Mouse (Mus musculus): ENCODE measurements around the gene Ptpn6. TPM values are rescaled to one million over a fixed set of nuclear protein-coding genes. Genes with fewer than 3 reads are reported as not detected.

Gene Ptpn6
- polyA plus RNA-seq, 1 experiment from 2014 or later: 20.1 TPM

DNA sequence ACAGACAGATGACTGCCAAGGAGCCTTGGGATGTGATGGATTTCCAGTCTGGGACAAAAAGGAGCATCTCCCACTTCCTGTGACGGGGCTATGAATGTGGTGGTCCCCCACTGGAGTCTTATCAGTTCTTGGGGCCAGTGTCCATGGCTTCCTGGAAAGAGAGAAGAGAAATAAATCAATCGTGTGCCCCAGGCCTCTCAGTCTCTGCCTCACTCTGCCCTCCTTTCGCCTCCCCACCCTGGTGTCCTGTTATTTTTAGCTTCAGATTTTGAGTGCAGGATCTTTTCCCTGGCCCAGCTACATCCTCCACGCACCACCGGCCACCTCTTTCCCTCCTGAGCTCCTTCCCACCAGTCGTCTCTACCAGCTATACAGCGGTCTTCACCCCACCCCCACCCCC, 31.5 kb upstream of the Ptpn6 start:
- H3K27ac ChIP-seq (ENCODE audit: low read length): no peak overlapping the region
- H3K9ac ChIP-seq (ENCODE audit: low read length): peak overlapping the region; percentile 78
- no peaks in the 10 kb centered on the region for H3K9me3 ChIP-seq (replicated peaks; ENCODE audit: control insufficient read depth, low read length)
- H3K27me3 ChIP-seq (ENCODE audit: control insufficient read depth, insufficient read depth, low read length): no peaks in the 10 kb centered on the region
- H3K4me3 ChIP-seq (replicated peaks; ENCODE audit: low read length): peak overlapping the region; percentile 66
- 64% methylated on average over 7 of the region's 7 CpGs for WGBS
- peaks cover 15% of the 10 kb centered on the region for H3K4me1 ChIP-seq (ENCODE audit: control insufficient read depth, insufficient read depth, low read length)
- peak overlapping the region; percentile 94 for H3K4me2 ChIP-seq (ENCODE audit: low read depth, low read length)
- ATAC-seq (ENCODE audit: insufficient read depth, low FRiP score): no peak
- no peaks in the 10 kb centered on the region for H3K36me3 ChIP-seq (ENCODE audit: control insufficient read depth, insufficient read depth, low read length)

DNA sequence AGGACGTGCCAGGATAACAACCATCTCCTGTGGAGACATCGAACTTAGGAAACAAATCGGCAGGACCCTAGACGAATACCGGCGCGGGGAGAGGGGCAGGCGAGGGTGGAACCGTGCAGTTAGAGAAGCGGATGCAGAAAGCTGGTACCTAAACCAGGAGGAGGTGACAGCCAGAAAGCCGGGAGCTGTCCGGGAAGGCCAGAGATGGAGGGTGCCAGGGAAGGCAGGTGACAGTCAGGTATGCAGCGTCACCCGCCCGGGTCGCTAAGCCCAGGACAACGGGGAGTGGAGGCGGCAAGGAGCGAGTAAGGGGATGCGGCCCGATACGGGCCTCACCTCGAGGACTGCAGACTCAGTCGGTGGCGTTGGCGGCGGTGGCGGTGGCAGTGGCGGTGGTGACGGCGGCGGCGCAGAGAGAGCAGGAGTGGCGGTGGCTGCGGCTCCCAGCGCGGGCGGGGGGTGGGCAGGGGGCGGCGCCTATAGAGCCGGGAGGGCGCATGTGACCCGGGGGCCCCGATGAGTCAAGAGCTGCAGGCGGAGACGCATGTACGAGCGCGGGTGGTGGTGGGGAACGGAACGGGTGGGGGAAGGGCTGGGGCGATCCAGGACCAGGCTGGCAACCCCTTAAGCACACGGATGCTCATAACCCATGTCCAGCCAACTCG, 30.7 kb upstream of the Ptpn6 start, which contains the start of gene Eno2:
Gene Eno2, minus strand, starts transcription at position 573 of the 665 bp plus-strand sequence.
- peaks cover 15% of the 10 kb centered on the region for H3K4me1 ChIP-seq (ENCODE audit: control insufficient read depth, insufficient read depth, low read length)
- ATAC-seq (ENCODE audit: insufficient read depth, low FRiP score): peak; percentile 70
- H3K36me3 ChIP-seq (ENCODE audit: control insufficient read depth, insufficient read depth, low read length): no peaks in the 10 kb centered on the region
- H3K9ac ChIP-seq (ENCODE audit: low read length): peak within 1 kb of the TSS; percentile 78
- H3K9me3 ChIP-seq (replicated peaks; ENCODE audit: control insufficient read depth, low read length): no peaks in the 10 kb centered on the region
- peak within 1 kb of the TSS; percentile 94 for H3K4me2 ChIP-seq (ENCODE audit: low read depth, low read length)
- H3K27me3 ChIP-seq (ENCODE audit: control insufficient read depth, insufficient read depth, low read length): no peaks in the 10 kb centered on the region
- WGBS: 1% methylated on average over 50 of the region's 54 CpGs
- peak within 1 kb of the TSS; percentile 66 for H3K4me3 ChIP-seq (replicated peaks; ENCODE audit: low read length)
- H3K27ac ChIP-seq (ENCODE audit: low read length): no peak within 1 kb of the TSS

DNA sequence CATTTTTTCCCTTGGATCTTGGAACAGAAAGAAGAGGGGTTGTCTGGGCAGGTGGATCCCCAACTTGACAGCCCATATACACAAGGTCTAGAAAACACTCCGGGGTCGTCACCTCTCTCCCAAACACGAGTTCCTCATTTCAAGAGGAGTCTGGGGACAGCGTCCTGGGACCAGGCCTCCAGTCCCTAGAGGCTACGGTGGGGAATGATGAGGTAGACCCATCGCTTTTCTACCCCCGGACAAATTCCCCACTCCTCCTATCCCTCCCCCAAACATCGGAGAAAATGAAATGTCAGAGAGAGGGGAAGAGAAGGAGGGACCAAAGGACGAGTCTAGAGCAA, 30.2 kb upstream of the Ptpn6 start:
- ATAC-seq (ENCODE audit: insufficient read depth, low FRiP score): no peak
- no peak overlapping the region for H3K27ac ChIP-seq (ENCODE audit: low read length)

DNA sequence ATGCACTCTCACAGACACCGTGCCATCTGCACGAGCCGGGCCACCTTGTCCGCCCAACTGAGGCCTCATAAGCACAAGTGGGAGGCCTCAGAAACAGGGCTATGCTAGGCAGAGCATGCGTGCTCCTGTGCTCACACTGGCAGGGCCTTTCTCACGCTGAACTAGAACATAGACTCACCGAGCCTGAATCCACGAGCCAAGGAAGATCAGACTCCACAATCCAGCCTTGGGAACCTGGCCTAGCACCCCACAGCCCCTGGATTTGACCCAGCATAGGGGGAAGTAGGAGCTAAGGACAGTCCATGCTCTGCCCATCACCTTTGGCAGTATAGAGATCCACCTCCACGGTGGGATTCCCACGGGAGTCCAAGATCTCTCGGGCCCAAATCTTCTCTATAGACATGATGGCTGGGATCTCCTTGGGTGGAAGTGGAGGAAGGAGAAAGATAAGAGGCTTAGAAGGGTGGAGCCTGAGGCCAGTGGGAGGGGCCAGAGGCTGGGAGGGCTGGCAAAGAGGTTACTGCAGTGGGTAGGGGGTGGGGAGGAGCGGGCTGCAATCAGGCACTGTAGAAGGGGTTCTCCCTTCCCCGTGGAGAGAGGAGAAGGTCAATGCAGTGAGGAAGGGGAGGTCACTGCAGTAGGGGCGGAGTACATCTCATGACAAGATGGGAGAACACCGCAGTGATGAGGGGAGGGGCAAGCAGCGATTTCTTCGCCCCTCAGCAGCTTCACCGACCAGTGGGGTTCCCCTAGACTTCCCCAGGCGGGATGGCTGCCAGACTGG, 29.6 kb upstream of the Ptpn6 start:
- Histone ChIP-seq H3K9ac (ENCODE audit: low read length) (peak overlapping the region; percentile 48), H3K9me3 (replicated peaks; ENCODE audit: control insufficient read depth, low read length) (no peaks in the 10 kb centered on the region), H3K27me3 (ENCODE audit: control insufficient read depth, insufficient read depth, low read length) (no peaks in the 10 kb centered on the region), H3K4me2 (ENCODE audit: low read depth, low read length) (peak overlapping the region; percentile 94), H3K4me1 (ENCODE audit: control insufficient read depth, insufficient read depth, low read length) (peaks cover 15% of the 10 kb centered on the region), H3K36me3 (ENCODE audit: control insufficient read depth, insufficient read depth, low read length) (no peaks in the 10 kb centered on the region), H3K27ac (ENCODE audit: low read length) (no peak overlapping the region), H3K4me3 (replicated peaks; ENCODE audit: low read length) (peak overlapping the region; percentile 66)
- WGBS: 33% methylated on average over 19 of the region's 19 CpGs
- ATAC-seq (ENCODE audit: insufficient read depth, low FRiP score): peak; percentile 30; the same call in 1 of the 2 replicates

More for the DNA sequence above, 30.2 kb upstream of the Ptpn6 start:
- Histone ChIP-seq H3K27me3 (ENCODE audit: control insufficient read depth, insufficient read depth, low read length) (no peaks in the 10 kb centered on the region), H3K36me3 (ENCODE audit: control insufficient read depth, insufficient read depth, low read length) (no peaks in the 10 kb centered on the region), H3K4me3 (replicated peaks; ENCODE audit: low read length) (peak overlapping the region; percentile 66), H3K9ac (ENCODE audit: low read length) (peak overlapping the region; percentile 78), H3K4me2 (ENCODE audit: low read depth, low read length) (peak overlapping the region; percentile 94), H3K9me3 (replicated peaks; ENCODE audit: control insufficient read depth, low read length) (no peaks in the 10 kb centered on the region), H3K4me1 (ENCODE audit: control insufficient read depth, insufficient read depth, low read length) (peaks cover 15% of the 10 kb centered on the region)
- WGBS: 11% methylated on average over 9 of the region's 9 CpGs

DNA sequence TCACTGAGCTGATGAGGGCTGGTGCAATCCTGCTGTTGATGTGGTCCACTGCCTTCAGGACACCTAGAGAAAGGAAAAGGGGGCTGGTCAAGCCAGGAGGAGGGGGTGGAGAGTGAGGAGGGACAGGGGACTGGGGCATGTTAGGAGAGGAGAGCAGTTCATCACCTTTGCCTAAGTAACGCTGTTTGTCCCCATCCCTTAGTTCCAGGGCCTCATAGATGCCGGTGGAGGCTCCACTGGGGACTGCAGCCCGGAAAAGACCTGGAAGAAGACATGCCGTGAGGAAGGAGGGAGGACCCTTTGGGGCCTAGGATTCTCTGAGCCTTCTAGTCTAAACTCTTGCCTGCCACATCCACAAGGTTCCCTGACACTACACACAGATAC, 29.0 kb upstream of the Ptpn6 start:
- Histone ChIP-seq H3K27me3 (ENCODE audit: control insufficient read depth, insufficient read depth, low read length) (no peaks in the 10 kb centered on the region), H3K4me2 (ENCODE audit: low read depth, low read length) (0 out of 2 replicates have a peak overlapping the region, but pooled peaks have one; percentile 94), H3K9ac (ENCODE audit: low read length) (peak overlapping the region; percentile 48), H3K4me3 (replicated peaks; ENCODE audit: low read length) (no peak overlapping the region), H3K27ac (ENCODE audit: low read length) (no peak overlapping the region), H3K4me1 (ENCODE audit: control insufficient read depth, insufficient read depth, low read length) (peaks cover 15% of the 10 kb centered on the region), H3K9me3 (replicated peaks; ENCODE audit: control insufficient read depth, low read length) (no peaks in the 10 kb centered on the region), H3K36me3 (ENCODE audit: control insufficient read depth, insufficient read depth, low read length) (no peaks in the 10 kb centered on the region)
- WGBS: 52% methylated on average over 4 of the region's 4 CpGs
- ATAC-seq (ENCODE audit: insufficient read depth, low FRiP score): no peak

DNA sequence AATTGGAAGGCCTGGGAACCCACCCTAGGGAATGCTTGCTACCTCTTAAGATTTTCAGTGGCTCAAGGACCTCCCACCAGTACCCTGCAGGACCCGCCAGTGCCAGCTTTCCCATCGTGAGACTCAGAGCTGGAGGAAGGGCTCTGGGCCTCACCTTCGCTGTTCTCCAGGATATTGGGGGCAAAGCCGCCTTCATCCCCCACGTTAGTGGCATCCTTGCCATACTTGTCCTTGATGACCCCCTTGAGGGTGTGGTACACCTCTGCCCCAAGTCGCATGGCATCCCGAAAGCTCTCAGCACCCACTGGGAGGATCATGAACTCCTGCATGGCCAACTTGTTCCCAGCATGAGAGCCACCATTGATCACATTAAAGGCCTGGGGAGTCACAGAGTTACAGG, 27.4 kb upstream of the Ptpn6 start:
- H3K4me1 ChIP-seq (ENCODE audit: control insufficient read depth, insufficient read depth, low read length): peaks cover 15% of the 10 kb centered on the region
- H3K27me3 ChIP-seq (ENCODE audit: control insufficient read depth, insufficient read depth, low read length): no peaks in the 10 kb centered on the region
- no peak for ATAC-seq (ENCODE audit: insufficient read depth, low FRiP score)
- no peak overlapping the region for H3K9ac ChIP-seq (ENCODE audit: low read length)
- H3K36me3 ChIP-seq (ENCODE audit: control insufficient read depth, insufficient read depth, low read length): no peaks in the 10 kb centered on the region
- H3K9me3 ChIP-seq (replicated peaks; ENCODE audit: control insufficient read depth, low read length): no peaks in the 10 kb centered on the region
- H3K4me3 ChIP-seq (replicated peaks; ENCODE audit: low read length): no peak overlapping the region
- H3K4me2 ChIP-seq (ENCODE audit: low read depth, low read length): no peak overlapping the region
- WGBS: 82% methylated on average over 7 of the region's 7 CpGs
- H3K27ac ChIP-seq (ENCODE audit: low read length): no peak overlapping the region

DNA sequence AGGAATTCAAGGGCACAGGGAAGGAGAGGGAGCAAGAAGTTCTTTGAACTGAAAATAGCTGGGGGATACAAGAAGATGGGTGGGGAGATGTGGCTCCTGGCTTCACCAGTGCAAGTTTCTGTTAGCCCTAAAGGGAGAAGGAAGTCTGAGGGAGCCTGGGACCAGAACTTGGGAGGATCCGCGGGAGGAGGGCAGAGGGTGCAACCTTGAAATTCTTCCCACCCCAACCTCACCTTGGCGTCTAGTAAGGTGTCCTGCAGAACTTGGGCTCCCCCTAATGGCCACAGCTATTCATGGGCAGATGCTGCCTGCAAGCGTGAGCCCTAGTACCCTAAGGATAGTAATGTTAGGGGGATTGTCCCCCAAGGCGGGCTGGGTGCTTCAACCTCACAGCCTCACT, 20.7 kb upstream of the Ptpn6 start:
- Histone ChIP-seq H3K9me3 (replicated peaks; ENCODE audit: control insufficient read depth, low read length) (no peaks in the 10 kb centered on the region), H3K4me1 (ENCODE audit: control insufficient read depth, insufficient read depth, low read length) (peaks cover 27% of the 10 kb centered on the region), H3K9ac (ENCODE audit: low read length) (peak overlapping the region; percentile 98), H3K27me3 (ENCODE audit: control insufficient read depth, insufficient read depth, low read length) (no peaks in the 10 kb centered on the region), H3K27ac (ENCODE audit: low read length) (peak overlapping the region; percentile 95), H3K36me3 (ENCODE audit: control insufficient read depth, insufficient read depth, low read length) (no peaks in the 10 kb centered on the region), H3K4me2 (ENCODE audit: low read depth, low read length) (peak overlapping the region; percentile 82), H3K4me3 (replicated peaks; ENCODE audit: low read length) (peak overlapping the region; percentile 70; the same call in 1 of the 2 replicates)
- 0 out of 2 replicates have a peak, but pooled peaks have one; percentile 9 for ATAC-seq (ENCODE audit: insufficient read depth, low FRiP score)
- WGBS: 6% methylated on average over 5 of the region's 5 CpGs

DNA sequence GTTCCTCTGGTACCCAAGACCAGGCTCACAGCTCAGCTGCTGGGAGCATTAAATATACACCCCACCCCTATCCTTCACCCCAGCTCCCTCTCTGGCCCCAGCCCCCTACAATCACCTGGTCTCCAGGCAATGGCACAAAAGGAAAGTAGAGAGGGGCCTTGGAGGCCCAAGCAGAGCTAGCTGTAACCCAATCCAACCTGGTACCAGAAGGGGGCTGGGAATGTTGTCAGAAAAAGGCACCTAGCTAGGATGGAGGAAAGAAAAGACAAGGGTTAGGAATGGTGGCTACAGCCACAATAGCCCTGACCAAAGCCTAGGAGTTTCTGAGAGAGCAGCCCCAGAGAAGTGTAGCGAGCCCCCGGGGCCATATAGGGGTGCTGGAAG, 20.3 kb upstream of the Ptpn6 start:
- ATAC-seq (ENCODE audit: insufficient read depth, low FRiP score): no peak
- WGBS: 57% methylated on average over 2 of the region's 2 CpGs
- Histone ChIP-seq H3K4me1 (ENCODE audit: control insufficient read depth, insufficient read depth, low read length) (peaks cover 30% of the 10 kb centered on the region), H3K36me3 (ENCODE audit: control insufficient read depth, insufficient read depth, low read length) (no peaks in the 10 kb centered on the region), H3K4me3 (replicated peaks; ENCODE audit: low read length) (peak overlapping the region; percentile 70; the same call in 1 of the 2 replicates), H3K9ac (ENCODE audit: low read length) (peak overlapping the region; percentile 98), H3K9me3 (replicated peaks; ENCODE audit: control insufficient read depth, low read length) (no peaks in the 10 kb centered on the region), H3K27me3 (ENCODE audit: control insufficient read depth, insufficient read depth, low read length) (no peaks in the 10 kb centered on the region), H3K27ac (ENCODE audit: low read length) (peak overlapping the region; percentile 95), H3K4me2 (ENCODE audit: low read depth, low read length) (peak overlapping the region; percentile 82)
